Mouse (Mus musculus) adrenal gland, postnatal 10 days (tissue): Measurements from ENCODE around the gene Frmd8. TPM values are rescaled to one million over a fixed set of nuclear protein-coding genes. Genes with fewer than 3 reads are reported as not detected.

ENCODE experiments used
- DNase-seq: peaks from one replicate; pipeline ENCODE4 v3.0.0; 2021; ENCODE audit warnings: mixed read lengths
- total RNA-seq, 2 experiments: library from RNA; stranded (reverse); gene quantifications; 2 replicates each; pipeline ENCODE4 v1.2.3; 2021

The Frmd8 gene
- total RNA-seq, 2 experiments from 2014 or later: 29.0 to 34.8 TPM

GRCm38 (mm10) chr19:5849843-5850527 is 25.1 kb downstream of the Frmd8 start:
- DNase-seq: peak; percentile 97

- DNase-seq: peak; percentile 80
Observed at GRCm38 (mm10) chr19:5848826-5849672, 26.0 kb downstream of the Frmd8 start.

GRCm38 (mm10) chr19:5848032-5848825 is 26.8 kb downstream of the Frmd8 start:
- DNase-seq: peak; percentile 87

GRCm38 (mm10) chr19:5847306-5847796 is 27.7 kb downstream of the Frmd8 start:
- DNase-seq: peak; percentile 46

GRCm38 (mm10) chr19:5846557-5847305 is 28.3 kb downstream of the Frmd8 start:
- DNase-seq: peak; percentile 87

GRCm38 (mm10) chr19:5846154-5846553 is 28.9 kb downstream of the Frmd8 start:
- DNase-seq: peak; percentile 41

GRCm38 (mm10) chr19:5845319-5846135 is 29.5 kb downstream of the Frmd8 start:
- DNase-seq: peak; percentile 97

- DNase-seq: no peak
Observed at GRCm38 (mm10) chr19:5844831-5845318, 30.2 kb downstream of the Frmd8 start.

- DNase-seq: peak; percentile 60
Observed at GRCm38 (mm10) chr19:5843781-5844691, 31.0 kb downstream of the Frmd8 start.

- peak; percentile 74 for DNase-seq
Observed at GRCm38 (mm10) chr19:5842785-5843730, 32.0 kb downstream of the Frmd8 start.

- peak; percentile 20 for DNase-seq
Observed at GRCm38 (mm10) chr19:5841999-5842784, 32.9 kb downstream of the Frmd8 start.

- DNase-seq: peak; percentile 27
Observed at GRCm38 (mm10) chr19:5841389-5841946, 33.6 kb downstream of the Frmd8 start.

- peak; percentile 7 for DNase-seq
Observed at GRCm38 (mm10) chr19:5840890-5841388, 34.1 kb downstream of the Frmd8 start.

GRCm38 (mm10) chr19:5840086-5840889 is 34.8 kb downstream of the Frmd8 start:
- DNase-seq: peak; percentile 40

- peak; percentile 49 for DNase-seq
Observed at GRCm38 (mm10) chr19:5839317-5840085, 35.6 kb downstream of the Frmd8 start.
